Mouse (Mus musculus) heart, postnatal 25 days (tissue): Measurements from ENCODE around the gene Hspb7. TPM values are rescaled to one million over a fixed set of nuclear protein-coding genes. Genes with fewer than 3 reads are reported as not detected.
A peak's percentile ranks its signal among the peaks of the same experiment; 100 is the strongest.

ENCODE experiments used
- DNase-seq: peaks from one replicate; pipeline ENCODE4 v3.0.0; 2022; ENCODE audit warnings: low spot score
- intact Hi-C: fragments of 180-260 bp; cut with DNase I; formaldehyde crosslinking; loops from one replicate; pipeline ENCODE4 v1.15.1; 2025
- total RNA-seq, 2 experiments: library from RNA; stranded (reverse); gene quantifications; 2 replicates each; pipeline ENCODE4 v1.2.3; 2021

The Hspb7 gene
- total RNA-seq = 1,000 to 10,000 TPM; 1,043 to 1,140 TPM

GRCm38 (mm10) chr4:141420192-141420829 is at the start of gene Hspb7:
Gene Hspb7, plus strand, starts transcription at chr4:141420779.
- no peak for DNase-seq
- intact Hi-C loops = no loop called here

GRCm38 (mm10) chr4:141372426-141372825 is 48.2 kb upstream of the Hspb7 start:
- DNase-seq = no peak
- intact Hi-C loops = no loop called here

DNA sequence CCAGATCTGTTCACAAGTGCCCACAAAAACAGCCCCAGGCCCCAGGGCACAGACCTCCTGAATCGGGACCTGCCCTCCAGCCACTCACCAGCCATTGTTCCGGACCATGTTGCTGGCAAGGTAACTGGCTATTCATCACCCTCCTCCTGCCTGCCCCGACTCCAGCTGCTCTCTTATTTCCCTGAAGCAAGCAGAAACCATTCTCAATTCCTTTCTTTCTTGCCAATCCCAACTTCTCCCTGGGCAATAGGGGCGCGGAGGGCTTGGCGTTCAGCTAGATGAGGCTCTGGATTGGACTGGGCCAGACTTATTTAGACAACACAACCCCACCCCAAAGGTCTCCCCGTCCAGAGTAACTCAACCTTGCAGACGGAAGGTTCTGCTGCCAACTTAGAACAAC is 40.9 kb upstream of the Hspb7 start:
- no peak for DNase-seq
- intact Hi-C loops = loop anchor here (10.0 kb wide), 1 partner anchor 465 kb away; the partner anchor contains the start of gene Ctrc

DNA sequence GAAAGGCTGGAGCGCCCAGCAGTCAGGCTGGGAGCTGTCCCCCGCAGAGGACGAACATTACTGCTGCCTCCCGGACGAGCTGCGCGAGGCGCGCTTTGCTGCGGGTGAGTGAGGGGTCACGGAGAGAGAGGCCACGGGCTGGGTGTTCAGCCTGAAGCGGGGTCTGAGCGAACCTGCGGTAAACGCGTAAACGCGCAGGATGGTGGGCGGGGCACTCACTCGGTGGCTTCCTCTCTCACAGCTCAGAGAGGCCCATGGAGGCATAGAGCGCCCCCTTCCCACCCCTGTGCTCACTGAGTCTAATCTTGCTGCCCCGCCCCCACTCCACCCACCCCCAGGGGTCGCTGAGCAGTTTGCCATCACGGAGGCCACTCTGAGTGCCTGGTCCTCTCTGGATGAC is 38.2 kb upstream of the Hspb7 start:
- intact Hi-C loops = loop anchor here (10.0 kb wide), 1 partner anchor 462 kb away; the partner anchor contains the start of gene Ctrc
- DNase-seq = no peak

DNA sequence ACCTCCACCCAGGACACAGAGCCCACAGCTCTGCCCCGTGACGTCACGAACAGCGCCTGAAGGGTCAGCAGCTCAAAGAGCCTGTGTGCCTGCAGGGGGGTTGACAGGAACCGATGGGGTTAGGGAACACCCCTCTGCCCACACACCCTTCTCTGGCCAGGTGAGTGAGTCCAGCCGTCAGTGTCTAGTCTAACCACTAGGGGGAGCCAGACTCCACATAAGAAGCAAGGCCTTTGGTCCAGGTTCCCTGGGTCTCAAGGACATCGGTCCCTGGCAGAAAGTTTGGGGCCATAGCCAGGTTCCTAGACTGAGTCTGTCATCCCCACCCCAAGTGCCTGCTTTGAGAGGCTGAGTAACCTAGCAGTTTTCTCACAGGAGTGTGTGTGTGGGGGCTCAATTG is 35.3 kb upstream of the Hspb7 start:
- DNase-seq = no peak
- intact Hi-C loops = loop anchor here (10.0 kb wide), 1 partner anchor 460 kb away; the partner anchor contains the start of gene Ctrc

GRCm38 (mm10) chr4:141386150-141386549 is 34.4 kb upstream of the Hspb7 start:
- intact Hi-C loops = loop anchor here (10.0 kb wide), 1 partner anchor 459 kb away; the partner anchor contains the start of gene Ctrc
- no peak for DNase-seq

GRCm38 (mm10) chr4:141387093-141387784 is 33.3 kb upstream of the Hspb7 start:
- intact Hi-C loops = loop anchor here (10.0 kb wide), 1 partner anchor 458 kb away; the partner anchor contains the start of gene Ctrc

DNA sequence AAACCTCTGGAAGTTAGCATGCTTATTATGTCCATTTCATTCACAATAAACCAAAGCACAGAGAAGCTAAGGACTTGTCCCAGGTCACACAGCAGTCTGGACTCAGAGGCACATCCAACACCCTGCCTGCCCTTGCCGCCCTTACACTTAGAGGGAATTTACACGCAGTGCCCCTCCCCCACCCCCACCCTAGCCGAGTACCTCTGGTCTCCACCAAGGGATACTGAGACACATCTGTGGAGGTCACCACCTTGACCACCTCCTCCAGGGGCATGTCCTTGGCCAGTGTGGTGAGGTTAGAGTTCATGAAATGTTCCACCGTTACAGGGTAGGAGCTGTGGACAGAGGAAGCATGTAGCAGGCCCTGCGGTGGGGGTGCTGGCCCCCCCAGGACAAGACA is 32.6 kb upstream of the Hspb7 start:
- no peak for DNase-seq
- intact Hi-C loops = loop anchor here (10.0 kb wide), 1 partner anchor 457 kb away; the partner anchor contains the start of gene Ctrc

More at GRCm38 (mm10) chr4:141387093-141387784, 33.3 kb upstream of the Hspb7 start:
- DNase-seq = no peak

GRCm38 (mm10) chr4:141389366-141390150 is 31.0 kb upstream of the Hspb7 start:
- no peak for DNase-seq
- intact Hi-C loops = loop anchor here (10.0 kb wide), 1 partner anchor 455 kb away; the partner anchor contains the start of gene Ctrc

DNA sequence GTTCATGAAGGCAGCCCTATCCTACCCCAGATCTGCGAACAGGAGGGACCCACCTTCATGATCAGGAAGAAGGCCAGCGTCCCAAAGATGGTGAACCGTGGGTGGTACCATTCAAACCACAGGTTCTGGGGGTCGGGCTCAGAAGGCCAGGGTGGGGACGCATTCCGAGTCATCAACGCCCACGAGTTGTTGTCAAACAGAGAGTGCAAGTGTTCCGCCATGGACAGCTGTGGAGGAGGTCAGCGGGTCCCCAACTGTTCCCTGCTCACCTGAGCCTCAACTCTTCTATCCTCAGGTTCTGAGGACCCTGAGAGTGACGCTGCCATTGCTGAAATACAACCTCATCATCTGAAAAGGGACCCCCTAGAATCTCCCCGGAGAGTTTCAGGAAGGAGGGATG is 29.3 kb upstream of the Hspb7 start:
- DNase-seq = no peak
- intact Hi-C loops = no loop called here

GRCm38 (mm10) chr4:141394751-141395150 is 25.8 kb upstream of the Hspb7 start:
- intact Hi-C loops = no loop called here
- DNase-seq = no peak

DNA sequence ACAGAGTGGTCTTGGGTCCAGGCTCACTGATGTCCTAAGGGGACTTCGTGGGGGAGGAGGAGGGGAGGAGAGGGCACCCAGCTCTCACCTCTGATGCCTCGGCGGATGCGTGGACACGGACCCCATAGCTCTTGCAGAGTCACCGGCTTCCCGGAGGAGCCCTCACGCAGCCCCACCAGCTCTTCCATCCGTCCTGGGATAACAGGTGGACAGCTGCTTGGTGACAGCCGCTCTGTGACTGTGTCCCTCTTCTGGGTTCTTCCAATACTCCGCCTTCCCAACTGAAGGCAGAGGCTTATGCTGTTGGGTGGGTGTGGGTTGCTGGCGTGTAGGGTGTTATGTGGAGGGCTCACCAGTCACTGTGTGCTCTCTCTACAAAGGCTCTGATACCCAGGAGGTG is 22.7 kb upstream of the Hspb7 start:
- intact Hi-C loops = no loop called here
- DNase-seq = no peak

DNA sequence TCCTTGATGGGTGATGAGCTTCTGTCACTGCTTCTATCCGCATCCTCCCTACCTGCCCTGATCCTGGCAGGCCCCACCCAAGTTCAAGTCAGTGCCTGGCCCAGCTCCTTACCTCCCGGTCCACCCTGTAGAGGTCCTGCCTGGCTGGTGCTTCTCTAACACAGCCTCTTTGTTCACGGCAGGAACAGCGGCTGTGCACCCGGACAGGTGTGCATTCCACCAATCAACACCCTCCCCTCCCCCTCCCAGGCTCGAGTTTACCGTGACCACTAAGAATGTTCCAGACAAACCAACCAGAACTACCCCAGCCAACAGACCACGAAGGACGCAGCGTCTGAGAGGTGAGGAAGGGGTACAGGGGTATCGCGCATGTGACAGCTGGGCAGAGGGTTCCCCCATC is 22.0 kb upstream of the Hspb7 start, which contains the start of gene Clcnka:
Gene Clcnka, minus strand, starts transcription at position 180 of the 400 bp plus-strand sequence.
- intact Hi-C loops = no loop called here

DNA sequence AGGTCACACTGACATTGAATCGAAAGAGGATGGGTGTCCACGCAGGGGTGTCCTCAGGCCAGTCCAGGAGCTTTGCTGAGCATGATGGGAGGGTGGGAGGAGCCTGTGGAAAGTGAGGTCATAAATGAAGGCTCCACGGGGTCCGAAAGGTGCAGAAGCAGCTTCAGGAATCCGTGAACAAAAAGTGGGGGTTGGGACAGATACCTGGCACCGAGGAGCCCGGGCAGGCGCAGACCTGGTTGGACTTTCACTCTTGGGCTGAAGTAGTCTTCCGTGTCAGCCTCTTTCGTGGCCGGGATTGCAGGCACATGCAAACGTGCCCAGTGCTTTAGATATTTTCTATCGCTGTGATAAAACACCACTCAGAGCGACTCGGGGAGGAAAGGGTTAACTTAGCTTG is 20.4 kb upstream of the Hspb7 start:
- intact Hi-C loops = no loop called here
- no peak for DNase-seq

More for the DNA sequence above, 22.0 kb upstream of the Hspb7 start, which contains the start of gene Clcnka:
- no peak for DNase-seq

- intact Hi-C loops = loop anchor here (1.0 kb wide), 1 partner anchor 171 kb away; no protein-coding TSS in a partner anchor
- peak; percentile 64 for DNase-seq
These were observed 15.9 kb upstream of the Hspb7 start for GRCm38 (mm10) chr4:141404518-141405313.

DNA sequence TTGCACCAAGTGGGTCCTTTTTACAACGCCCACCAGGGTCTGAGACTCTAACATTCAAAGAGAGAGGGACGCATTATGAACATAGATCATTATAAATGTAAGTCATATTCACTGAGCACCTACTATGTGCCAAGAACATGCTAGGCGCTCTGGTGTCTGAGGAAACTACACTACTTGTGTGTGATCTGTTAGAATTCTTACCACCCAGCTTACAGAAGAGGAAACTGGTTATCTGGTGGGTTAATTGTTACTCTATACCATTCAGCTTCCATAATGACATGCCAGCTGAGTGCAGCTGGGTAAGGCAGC is 15.3 kb upstream of the Hspb7 start:
- intact Hi-C loops = no loop called here
- no peak for DNase-seq

- intact Hi-C loops = loop anchor here (1.0 to 2.0 kb wide), 2 partner anchors 24 to 154 kb away; no protein-coding TSS in a partner anchor
- no peak for DNase-seq
These were observed 13.9 kb upstream of the Hspb7 start for GRCm38 (mm10) chr4:141406516-141407299.

- no peak for DNase-seq
- intact Hi-C loops = no loop called here
These were observed 12.0 kb upstream of the Hspb7 start for GRCm38 (mm10) chr4:141408577-141408976.
